Mouse (Mus musculus) midbrain, embryonic 15.5 days (tissue): ENCODE results near the gene Mettl5. TPM values are rescaled to one million over a fixed set of nuclear protein-coding genes. Genes with fewer than 3 reads are reported as not detected.
"Not testable (repeated sequence)": the region's sequence is repeated elsewhere in the genome, so short reads cannot be mapped to it uniquely, and the experiment has no call there.

Experiments used
- ATAC-seq: fragments of 200-750 bp; cut with Nextera tagmentation; replicated peaks from 2 replicates; pipeline ENCODE4 v1.8.0; 2017; ENCODE audit warnings: moderate TSS enrichment
- H3K27ac ChIP-seq: fragments of 300-500 bp; sonication (generic); 2 replicates; pipeline ENCODE4 v1.5.1; 2015; ENCODE audit warnings: mild to moderate bottlenecking, inconsistent platforms
- H3K27me3 ChIP-seq: fragments of 300-500 bp; sonication (generic); replicated peaks from 2 replicates; pipeline ENCODE4 v1.6.1; 2015; ENCODE audit warnings: inconsistent platforms
- H3K36me3 ChIP-seq: fragments of 300-500 bp; sonication (generic); replicated peaks from 2 replicates; pipeline ENCODE4 v1.6.1; 2015; ENCODE audit warnings: inconsistent platforms
- H3K4me1 ChIP-seq: fragments of 300-500 bp; sonication (generic); 2 replicates; pipeline ENCODE4 v1.6.1; 2015; ENCODE audit warnings: inconsistent platforms
- H3K4me2 ChIP-seq: fragments of 300-500 bp; sonication (generic); 2 replicates; pipeline ENCODE4 v1.6.1; 2015; ENCODE audit warnings: inconsistent platforms, mild to moderate bottlenecking, moderate library complexity
- H3K4me3 ChIP-seq: fragments of 300-500 bp; sonication (generic); 2 replicates; pipeline ENCODE4 v1.5.1; 2015; ENCODE audit warnings: mild to moderate bottlenecking, inconsistent platforms
- H3K9ac ChIP-seq: fragments of 300-500 bp; sonication (generic); 2 replicates; pipeline ENCODE4 v1.6.1; 2015; ENCODE audit warnings: mild to moderate bottlenecking, inconsistent platforms
- H3K9me3 ChIP-seq: fragments of 300-500 bp; sonication (generic); 2 replicates; pipeline ENCODE4 v1.6.1; 2016; ENCODE audit warnings: inconsistent platforms
- WGBS: fragments of 180-500 bp; shearing (Covaris S2); methylation state at CpG from one replicate; pipeline ENCODE4 v1.1.7; 2015; ENCODE audit warnings: mixed read lengths; 5-methylcytosine and 5-hydroxymethylcytosine counted together
- polyA plus RNA-seq: library from polyadenylated mRNA; unstranded; fragments of >200 nt; fragmentation: Nextera tagmentation; extraction: Ambion mirVana; gene quantifications from 2 replicates; pipeline ENCODE4 v1.2.1, GENCODE M21; 2015

The Mettl5 gene
- polyA plus RNA-seq = 24.2 and 27.1 TPM in 2 replicates

- 2% methylated on average over 44 of the region's 45 CpGs for WGBS
- H3K9me3 ChIP-seq = no peaks in the 10 kb centered on the region
- H3K27ac ChIP-seq = peak within 1 kb of the TSS; percentile 52
- H3K4me1 ChIP-seq = peaks cover 16% of the 10 kb centered on the region
- no peaks in the 10 kb centered on the region for H3K27me3 ChIP-seq
- H3K9ac ChIP-seq = peak within 1 kb of the TSS; percentile 63
- H3K4me2 ChIP-seq = peak within 1 kb of the TSS; percentile 75
- H3K4me3 ChIP-seq = peak within 1 kb of the TSS; percentile 59
- ATAC-seq = peak; percentile 95
- H3K36me3 ChIP-seq = no peaks in the 10 kb centered on the region
Observed at GRCm38 (mm10) chr2:69885451-69886305, at the start of gene Mettl5. Gene Mettl5, minus strand, starts transcription at chr2:69885615.

GRCm38 (mm10) chr2:69924943-69925342 is 39.5 kb upstream of the Mettl5 start:
- Histone ChIP-seq H3K4me1 (no peaks in the 10 kb centered on the region), H3K9me3 (no peaks in the 10 kb centered on the region), H3K27ac (no peak overlapping the region), H3K27me3 (no peaks in the 10 kb centered on the region), H3K4me2 (no peak overlapping the region), H3K4me3 (no peak overlapping the region), H3K36me3 (peaks cover 12% of the 10 kb centered on the region; the same call in 1 of the 2 replicates), H3K9ac (no peak overlapping the region)
- 85% methylated on average over 3 of the region's 3 CpGs for WGBS
- no peak for ATAC-seq

- no peaks in the 10 kb centered on the region for H3K9me3 ChIP-seq
- H3K4me1 ChIP-seq = no peaks in the 10 kb centered on the region
- no peak overlapping the region for H3K4me2 ChIP-seq
- no peak overlapping the region for H3K27ac ChIP-seq
- H3K4me3 ChIP-seq = no peak overlapping the region
- no peaks in the 10 kb centered on the region for H3K27me3 ChIP-seq
- H3K36me3 ChIP-seq = peaks cover 17% of the 10 kb centered on the region; the same call in 1 of the 2 replicates
- ATAC-seq = no peak
- 89% methylated on average over 3 of the region's 3 CpGs for WGBS
- no peak overlapping the region for H3K9ac ChIP-seq
Observed at GRCm38 (mm10) chr2:69917301-69917700, 31.9 kb upstream of the Mettl5 start.

GRCm38 (mm10) chr2:69912801-69913200 is 27.4 kb upstream of the Mettl5 start:
- H3K27me3 ChIP-seq = no peaks in the 10 kb centered on the region
- H3K9me3 ChIP-seq = no peaks in the 10 kb centered on the region
- no peak for ATAC-seq
- H3K27ac ChIP-seq = no peak overlapping the region
- no peaks in the 10 kb centered on the region for H3K4me1 ChIP-seq
- no peak overlapping the region for H3K4me3 ChIP-seq
- no peak overlapping the region for H3K9ac ChIP-seq
- peaks cover 9% of the 10 kb centered on the region; the same call in 1 of the 2 replicates for H3K36me3 ChIP-seq
- H3K4me2 ChIP-seq = no peak overlapping the region
- WGBS = 34% methylated on average over 2 of the region's 2 CpGs

- H3K9ac ChIP-seq, H3K4me3 ChIP-seq, ATAC-seq, H3K27me3 ChIP-seq, H3K27ac ChIP-seq, H3K4me2 ChIP-seq, H3K4me1 ChIP-seq, H3K36me3 ChIP-seq, H3K9me3 ChIP-seq: not testable (repeated sequence)
- WGBS = 91% methylated on average over 4 of the region's 4 CpGs
Observed at GRCm38 (mm10) chr2:69907394-69907793, 22.0 kb upstream of the Mettl5 start.

- H3K4me1 ChIP-seq = peaks cover 12% of the 10 kb centered on the region
- no peak overlapping the region for H3K27ac ChIP-seq
- WGBS = 94% methylated on average over 3 of the region's 3 CpGs
- no peaks in the 10 kb centered on the region for H3K27me3 ChIP-seq
- no peak overlapping the region for H3K9ac ChIP-seq
- H3K9me3 ChIP-seq = no peaks in the 10 kb centered on the region
- H3K36me3 ChIP-seq = no peaks in the 10 kb centered on the region
- no peak for ATAC-seq
- no peak overlapping the region for H3K4me2 ChIP-seq
- no peak overlapping the region for H3K4me3 ChIP-seq
Observed at GRCm38 (mm10) chr2:69903541-69903940, 18.1 kb upstream of the Mettl5 start.

- H3K4me1 ChIP-seq = peaks cover 17% of the 10 kb centered on the region
- H3K27me3 ChIP-seq = no peaks in the 10 kb centered on the region
- under 1% methylated on average over 48 of the region's 55 CpGs for WGBS
- peak; percentile 74 for ATAC-seq
- H3K36me3 ChIP-seq = no peaks in the 10 kb centered on the region
- H3K27ac ChIP-seq = peak overlapping the region; percentile 92
- no peaks in the 10 kb centered on the region for H3K9me3 ChIP-seq
- H3K4me2 ChIP-seq = peak overlapping the region; percentile 90
- peak overlapping the region; percentile 80 for H3K9ac ChIP-seq
- peak overlapping the region; percentile 62 for H3K4me3 ChIP-seq
Observed at GRCm38 (mm10) chr2:69897618-69898575, 12.5 kb upstream of the Mettl5 start.

- WGBS = under 1% methylated on average over 63 of the region's 65 CpGs
- Histone ChIP-seq H3K9ac (peak within 1 kb of the TSS; percentile 80), H3K4me1 (peaks cover 17% of the 10 kb centered on the region), H3K4me2 (peak within 1 kb of the TSS; percentile 90), H3K4me3 (peak within 1 kb of the TSS; percentile 62), H3K27ac (peak within 1 kb of the TSS; percentile 92), H3K36me3 (no peaks in the 10 kb centered on the region), H3K27me3 (no peaks in the 10 kb centered on the region), H3K9me3 (no peaks in the 10 kb centered on the region)
- ATAC-seq = peak; percentile 97
Observed at GRCm38 (mm10) chr2:69897039-69897617, 11.7 kb upstream of the Mettl5 start, which contains the start of gene Ubr3. Gene Ubr3, plus strand, starts transcription at chr2:69897246.

- no peaks in the 10 kb centered on the region for H3K9me3 ChIP-seq
- H3K36me3 ChIP-seq = no peaks in the 10 kb centered on the region
- no peaks in the 10 kb centered on the region for H3K27me3 ChIP-seq
- ATAC-seq = no peak
- H3K4me3 ChIP-seq = no peak overlapping the region
- 96% methylated on average over 4 of the region's 4 CpGs for WGBS
- no peak overlapping the region for H3K4me2 ChIP-seq
- H3K27ac ChIP-seq = no peak overlapping the region
- H3K4me1 ChIP-seq = peaks cover 17% of the 10 kb centered on the region
- no peak overlapping the region for H3K9ac ChIP-seq
Observed at GRCm38 (mm10) chr2:69896224-69896581, 10.8 kb upstream of the Mettl5 start.

GRCm38 (mm10) chr2:69895502-69896223 is 10.2 kb upstream of the Mettl5 start:
- no peaks in the 10 kb centered on the region for H3K27me3 ChIP-seq
- H3K9ac ChIP-seq = no peak overlapping the region
- no peak overlapping the region for H3K4me2 ChIP-seq
- H3K4me3 ChIP-seq = no peak overlapping the region
- no peak for ATAC-seq
- 64% methylated on average over 14 of the region's 14 CpGs for WGBS
- H3K9me3 ChIP-seq = no peaks in the 10 kb centered on the region
- peaks cover 17% of the 10 kb centered on the region for H3K4me1 ChIP-seq
- no peak overlapping the region for H3K27ac ChIP-seq
- H3K36me3 ChIP-seq = no peaks in the 10 kb centered on the region

- Histone ChIP-seq H3K9ac (no peak overlapping the region), H3K4me2 (no peak overlapping the region), H3K27me3 (no peaks in the 10 kb centered on the region), H3K4me1 (peaks cover 9% of the 10 kb centered on the region), H3K4me3 (no peak overlapping the region), H3K9me3 (no peaks in the 10 kb centered on the region), H3K27ac (no peak overlapping the region), H3K36me3 (no peaks in the 10 kb centered on the region)
- 85% methylated on average over 5 of the region's 5 CpGs for WGBS
- ATAC-seq = no peak
Observed at GRCm38 (mm10) chr2:69893891-69894290, 8.5 kb upstream of the Mettl5 start.
